26 mouse cellular contexts compared by ENCODE assay signal in the genomic region with DNA sequence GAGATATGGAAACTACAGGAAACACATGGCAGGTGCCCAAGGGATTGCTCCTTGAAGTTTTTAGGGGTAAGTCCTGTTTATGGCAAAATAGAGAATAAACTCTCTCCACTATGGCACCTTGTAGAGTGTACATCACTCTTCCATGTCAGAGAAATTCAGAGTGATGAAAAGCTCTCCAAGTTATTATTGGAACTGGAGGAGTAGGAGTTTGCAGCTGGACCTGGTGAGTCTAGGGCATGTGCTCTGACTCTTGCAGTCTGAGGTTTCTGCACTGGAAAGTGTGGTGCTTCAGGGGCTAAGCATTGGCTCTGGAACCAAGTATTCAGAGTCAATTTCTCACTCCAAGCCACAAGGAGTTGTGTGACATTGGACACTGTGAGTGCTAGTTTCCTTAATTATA. TPM values are rescaled to one million over a fixed set of nuclear protein-coding genes. Genes with fewer than 3 reads are reported as not detected.
"Had no signal": no experiment of that assay in that cellular context is flagged by ENCODE, and none has a peak within 500 bp of the region (broad histone marks: within the 10 kb centered on the region; RNA-seq: fewer than 3 reads in every experiment).

No protein-coding gene starts in this region.

- H3K4me2 ChIP-seq: hindbrain, embryonic 12.5 days; hindbrain, embryonic 14.5 days; intestine, embryonic 15.5 days; limb, embryonic 12.5 days; liver, embryonic 11.5 days; liver, embryonic 13.5 days; liver, embryonic 15.5 days had no signal

- ATAC-seq: forebrain, embryonic 16.5 days; hindbrain, embryonic 16.5 days; inflammation-experienced regulatory T-cells, adult 6 months; intestine, embryonic 15.5 days; intestine, postnatal 0 days; liver, postnatal 0 days had no signal

- DNase-seq: gastrocnemius, adult 2 months; gastrocnemius, postnatal 10 days; gastrocnemius, postnatal 25 days; kidney, adult 18-20 months; kidney, adult 8-10 months; kidney, postnatal 10 days; kidney, postnatal 25 days; kidney, postnatal 4 days; liver; liver, embryonic 13.5 days; liver, postnatal 0 days had no signal

- H3K9me3 ChIP-seq: hindbrain, embryonic 12.5 days; intestine, embryonic 15.5 days; limb, embryonic 10.5 days; limb, embryonic 12.5 days; liver, embryonic 13.5 days; liver, embryonic 15.5 days had no signal

- H3K36me3 ChIP-seq: hindbrain, embryonic 10.5 days; hindbrain, embryonic 12.5 days; intestine, embryonic 15.5 days; limb, embryonic 10.5 days; limb, embryonic 12.5 days; liver, embryonic 13.5 days; liver, embryonic 15.5 days had no signal

- H3K4me1 ChIP-seq: hindbrain, embryonic 10.5 days; hindbrain, embryonic 12.5 days; intestine, embryonic 15.5 days; limb, embryonic 10.5 days; limb, embryonic 12.5 days; liver, embryonic 13.5 days; liver, embryonic 15.5 days had no signal

- H3K27me3 ChIP-seq: hindbrain, embryonic 12.5 days; intestine, embryonic 15.5 days; limb, embryonic 12.5 days; liver, embryonic 13.5 days; liver, embryonic 15.5 days had no signal

- H3K9ac ChIP-seq: hindbrain, embryonic 12.5 days; hindbrain, embryonic 14.5 days; intestine, embryonic 15.5 days; limb, embryonic 12.5 days; liver, embryonic 13.5 days; liver, embryonic 15.5 days; liver, postnatal 0 days had no signal

- H3K4me3 ChIP-seq: gastrocnemius, adult 2 months; hindbrain, embryonic 10.5 days; hindbrain, embryonic 12.5 days; intestine, embryonic 15.5 days; layer of hippocampus, adult 2 months; left cerebral cortex, adult 2 months; limb, embryonic 10.5 days; limb, embryonic 12.5 days; liver, embryonic 13.5 days; liver, embryonic 15.5 days had no signal

- H3K27ac ChIP-seq: gastrocnemius, adult 2 months; hindbrain, embryonic 10.5 days; hindbrain, embryonic 12.5 days; hindbrain, embryonic 14.5 days; intestine, embryonic 15.5 days; layer of hippocampus, adult 2 months; left cerebral cortex, adult 2 months; limb, embryonic 10.5 days; limb, embryonic 12.5 days; liver, embryonic 13.5 days; liver, embryonic 15.5 days had no signal

RNA-seq across cellular contexts. Expression of gene Lrrc3b, which starts 38.9 kb away (rescaled TPM):
- total RNA-seq: granulocyte monocyte progenitor cell, adult 5-6 weeks had no signal
- polyA plus RNA-seq: inflammation-experienced regulatory T-cells, adult 6 months; liver, postnatal 0 days had no signal
